Mouse (Mus musculus) frontal cortex, postnatal 14 days (tissue): Measurements from ENCODE around the gene Cyp2d34.

Experiments used
- DNase-seq, 2 experiments: peaks; one replicate each; pipeline ENCODE4 v3.0.0; 2022; ENCODE audit warnings: low spot score in 2 of 2

Cyp2d34 gene

GRCm38 (mm10) chr15:82620531-82621202 is at the start of gene Cyp2d34:
TSS of gene Cyp2d34 (minus strand) at chr15:82620946.
- no peak for DNase-seq

GRCm38 (mm10) chr15:82656346-82656745 is 35.6 kb upstream of the Cyp2d34 start:
- no peak for DNase-seq

- no peak for DNase-seq
Observed at GRCm38 (mm10) chr15:82644371-82644770, 23.6 kb upstream of the Cyp2d34 start.

- DNase-seq: no peak
Observed at GRCm38 (mm10) chr15:82643771-82644170, 23.0 kb upstream of the Cyp2d34 start.

GRCm38 (mm10) chr15:82642771-82643170 is 22.0 kb upstream of the Cyp2d34 start:
- no peak for DNase-seq

GRCm38 (mm10) chr15:82641921-82642320 is 21.2 kb upstream of the Cyp2d34 start:
- no peak for DNase-seq

- DNase-seq: no peak
Observed at GRCm38 (mm10) chr15:82641390-82641789, 20.6 kb upstream of the Cyp2d34 start.

- DNase-seq: no peak
Observed at GRCm38 (mm10) chr15:82640201-82640600, 19.5 kb upstream of the Cyp2d34 start.

- DNase-seq: no peak
Observed at GRCm38 (mm10) chr15:82637130-82638075, 16.7 kb upstream of the Cyp2d34 start.

- no peak for DNase-seq
Observed at GRCm38 (mm10) chr15:82634976-82635375, 14.2 kb upstream of the Cyp2d34 start.

- DNase-seq: no peak
Observed at GRCm38 (mm10) chr15:82621993-82622392, 1.2 kb upstream of the Cyp2d34 start.

GRCm38 (mm10) chr15:82618362-82619020 is 2.3 kb downstream of the Cyp2d34 start:
- no peak for DNase-seq

GRCm38 (mm10) chr15:82582621-82583020 is 38.1 kb downstream of the Cyp2d34 start:
- DNase-seq: no peak

GRCm38 (mm10) chr15:82579071-82579470 is 41.7 kb downstream of the Cyp2d34 start:
- DNase-seq: no peak

- no peak for DNase-seq
Observed at GRCm38 (mm10) chr15:82572856-82573255, 47.9 kb downstream of the Cyp2d34 start.
